Mouse (Mus musculus): ENCODE measurements around the gene Magea4. TPM values are rescaled to one million over a fixed set of nuclear protein-coding genes. Genes with fewer than 3 reads are reported as not detected.

Magea4 gene
- polyA plus RNA-seq (2012; rRNA removed): not detected in 2 replicates

DNA sequence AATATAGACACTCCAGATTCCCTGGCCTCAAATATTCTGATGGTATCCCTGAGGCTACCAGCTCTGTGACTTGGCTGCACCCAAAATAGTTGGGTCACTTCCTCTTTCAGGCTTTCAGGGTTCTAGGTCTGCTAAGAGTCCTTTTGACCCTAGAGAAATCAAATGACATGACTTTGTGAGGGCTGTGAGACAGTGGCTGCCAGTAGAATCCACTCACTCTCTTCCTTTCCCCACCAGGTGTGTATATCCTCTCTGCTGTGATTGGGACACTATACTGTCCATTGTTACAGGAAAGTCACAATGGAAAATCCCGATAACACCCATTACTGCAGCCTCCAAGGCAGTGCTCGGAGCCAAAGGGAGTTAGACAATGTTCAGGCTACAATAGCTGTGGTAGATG is at the start of gene Magea4:
Magea4 (plus strand) TSS at position 301 of the 400 bp plus-strand sequence.

Other genes starting within 250 kb of the Magea4 start
- gene Fate1, start 249.0 kb upstream of the Magea4 start, polyA plus RNA-seq (2012; rRNA removed): not detected in 2 replicates
- gene Cnga2, start 230.2 kb upstream of the Magea4 start, polyA plus RNA-seq (2012; rRNA removed): 0.16 and 0.20 TPM in 2 replicates
- 2.9 and 7.1 TPM in 2 replicates for gene Gabre, start 52.8 kb downstream of the Magea4 start, polyA plus RNA-seq (2012; rRNA removed)
- gene Magea10, start 164.8 kb downstream of the Magea4 start, polyA plus RNA-seq (2012; rRNA removed): not detected in 2 replicates

Measured in central nervous system, embryonic 11.5 days (tissue).